Mouse (Mus musculus): ENCODE data around the gene Rtf2. TPM values are rescaled to one million over a fixed set of nuclear protein-coding genes. Genes with fewer than 3 reads are reported as not detected.

The Rtf2 gene
- polyA plus RNA-seq, 1 experiment from 2014 or later = 76.4 TPM

DNA sequence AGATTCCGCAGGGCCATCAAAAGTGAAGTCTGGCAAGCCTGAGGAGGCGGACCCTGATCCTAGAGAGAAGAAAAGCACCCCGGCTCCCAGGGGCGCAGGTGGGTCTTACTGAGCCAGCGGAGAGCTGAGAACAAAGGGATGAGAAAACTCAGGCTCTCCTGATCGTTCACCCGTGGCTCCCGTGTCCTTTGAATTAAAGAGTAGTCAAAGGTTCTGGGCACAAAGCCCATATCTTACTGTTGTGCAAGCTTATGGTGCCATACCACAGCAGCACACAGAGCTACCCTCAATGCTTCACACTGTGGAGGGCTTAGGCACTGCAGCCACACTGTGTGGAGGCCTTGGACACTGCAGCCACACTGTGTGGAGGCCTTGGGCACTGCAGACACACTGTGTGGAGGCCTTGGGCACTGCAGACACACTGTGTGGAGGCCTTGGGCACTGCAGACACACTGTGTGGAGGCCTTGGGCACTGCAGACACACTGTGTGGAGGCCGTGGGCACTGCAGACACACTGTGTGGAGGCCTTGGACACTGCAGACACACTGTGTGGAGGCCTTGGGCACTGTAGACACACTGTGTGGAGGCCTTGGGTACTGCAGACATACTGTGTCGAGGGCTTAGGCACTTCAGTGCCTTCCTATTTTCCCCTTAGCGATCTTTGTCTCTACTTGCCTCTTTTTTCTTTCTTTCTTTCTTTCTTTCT, 26.2 kb downstream of the Rtf2 start:
- ATAC-seq (peak; percentile 65), DNase-seq (ENCODE audit: low read depth, low spot score) (peak; percentile 67)
- POLR2A ChIA-PET = no interaction called here
- H3K27me3 ChIP-seq = no peaks in the 10 kb centered on the region
- in situ Hi-C loops (cut with MboI; ENCODE audit: low pct_unique_long_range_greater_than_20kb) = no loop called here
- CTCF ChIA-PET = interaction anchor here (1.1 to 1.5 kb wide), 3 partner anchors 9 to 13 kb away, joined by 3 to 4 read pairs (median 3); no protein-coding TSS in a partner anchor
- no peak for TF ChIP-seq CTCF (IDR thresholded peaks at IDR 0.05)

GRCm38 (mm10) chr2:172467206-172467605, 26.9 kb downstream of the Rtf2 start:
- POLR2A ChIA-PET = no interaction called here
- ATAC-seq (peak; percentile 75), DNase-seq (ENCODE audit: low read depth, low spot score) (peak; percentile 47)
- CTCF ChIA-PET = interaction anchor here (1.5 kb wide), 1 partner anchor 11 kb away, joined by 4 read pairs; no protein-coding TSS in a partner anchor
- TF ChIP-seq CTCF (IDR thresholded peaks at IDR 0.05) = no peak
- in situ Hi-C loops (cut with MboI; ENCODE audit: low pct_unique_long_range_greater_than_20kb) = no loop called here
- no peaks in the 10 kb centered on the region for H3K27me3 ChIP-seq

DNA sequence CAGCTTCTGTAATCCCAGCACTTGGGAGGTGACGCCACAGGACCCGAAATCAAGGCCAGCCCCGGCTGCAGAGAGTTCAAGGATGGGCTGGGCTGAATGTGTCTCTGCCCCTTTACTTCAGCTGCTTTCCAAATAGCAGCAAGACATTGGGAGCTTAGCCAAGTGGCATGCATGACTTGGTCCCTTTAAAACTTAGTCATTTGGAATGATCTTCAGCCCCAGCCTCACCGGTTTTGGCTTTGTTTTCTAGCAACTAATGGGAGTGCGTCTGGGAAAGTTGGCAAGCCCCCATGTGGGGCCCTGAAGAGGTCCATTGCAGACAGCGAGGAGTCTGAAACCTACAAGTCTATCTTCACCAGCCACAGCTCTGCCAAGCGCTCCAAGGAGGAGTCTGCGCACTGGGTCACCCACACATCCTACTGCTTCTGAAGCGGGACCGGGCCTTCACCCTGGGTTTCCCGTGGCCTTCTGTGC, 28.0 kb downstream of the Rtf2 start:
- ATAC-seq (peak; percentile 67), DNase-seq (ENCODE audit: low read depth, low spot score) (peak; percentile 89)
- ChIA-PET POLR2A (no interaction called here), CTCF (no interaction called here)
- in situ Hi-C loops (cut with MboI; ENCODE audit: low pct_unique_long_range_greater_than_20kb) = no loop called here
- H3K27me3 ChIP-seq = no peaks in the 10 kb centered on the region
- no peak for TF ChIP-seq CTCF (IDR thresholded peaks at IDR 0.05)

DNA sequence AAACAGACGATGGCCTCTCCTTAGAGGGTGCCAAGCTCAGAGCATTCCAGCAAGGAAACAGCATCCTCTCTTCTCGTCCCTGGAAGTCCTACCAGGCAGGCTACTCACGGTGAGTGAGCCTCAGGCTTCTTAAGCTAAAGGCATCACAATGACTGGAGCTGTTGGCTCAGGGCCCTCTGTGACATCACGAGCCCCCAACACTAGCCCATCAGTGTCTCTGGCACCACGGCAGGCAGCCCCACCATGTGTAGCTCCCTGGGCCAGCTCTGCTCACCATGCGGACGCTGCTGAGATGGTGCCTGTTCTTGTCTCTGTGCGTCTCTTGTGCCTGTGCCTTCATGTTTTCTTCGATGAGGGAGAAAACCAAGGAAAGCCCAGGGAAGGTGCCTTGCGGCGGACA, 32.0 kb downstream of the Rtf2 start, which contains the start of gene Fam209:
Gene Fam209, plus strand, starts transcription at position 203 of the 400 bp plus-strand sequence.
- ChIA-PET POLR2A (no interaction called here), CTCF (no interaction called here)
- no peak for ATAC-seq
- H3K27me3 ChIP-seq = no peaks in the 10 kb centered on the region
- in situ Hi-C loops (cut with MboI; ENCODE audit: low pct_unique_long_range_greater_than_20kb) = no loop called here
- DNase-seq (ENCODE audit: low read depth, low spot score) = no peak
- no peak for TF ChIP-seq CTCF (IDR thresholded peaks at IDR 0.05)

DNA sequence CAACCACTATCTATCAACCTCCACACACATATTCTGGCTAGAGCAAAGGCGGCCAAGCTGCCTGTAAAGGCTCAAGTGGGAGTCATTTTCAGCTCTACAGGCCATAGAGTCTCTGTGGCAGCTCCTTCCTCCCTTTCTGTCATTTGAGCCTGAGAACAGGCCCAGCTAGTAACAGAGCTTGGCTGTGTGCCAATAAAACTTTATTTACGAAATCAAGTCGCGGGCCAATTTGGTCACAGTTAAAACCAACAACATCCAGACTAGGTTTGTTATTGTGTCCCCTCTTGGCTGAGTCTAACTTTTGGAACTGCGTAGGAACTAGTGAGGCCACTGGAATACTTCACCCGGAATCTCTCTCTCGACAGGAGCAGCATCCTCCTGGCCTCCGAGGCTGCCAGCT, 33.2 kb downstream of the Rtf2 start:
- DNase-seq (ENCODE audit: low read depth, low spot score) (no peak), ATAC-seq (no peak)
- ChIA-PET POLR2A (no interaction called here), CTCF (interaction anchor here (0.9 kb wide), 1 partner anchor 14 kb away, joined by 3 read pairs; no protein-coding TSS in a partner anchor)
- in situ Hi-C loops (cut with MboI; ENCODE audit: low pct_unique_long_range_greater_than_20kb) = no loop called here
- no peak for TF ChIP-seq CTCF (IDR thresholded peaks at IDR 0.05)
- H3K27me3 ChIP-seq = no peaks in the 10 kb centered on the region

- in situ Hi-C loops (cut with MboI; ENCODE audit: low pct_unique_long_range_greater_than_20kb) = loop anchor here (5.0 to 25.0 kb wide), 3 partner anchors 302 to 612 kb away; no protein-coding TSS in a partner anchor
- no peak for TF ChIP-seq CTCF (IDR thresholded peaks at IDR 0.05)
- CTCF ChIA-PET = interaction anchor here (0.8 to 1.5 kb wide), 3 partner anchors 9 to 283 kb away, joined by 3 to 4 read pairs (median 3); no protein-coding TSS in a partner anchor
- DNase-seq (ENCODE audit: low read depth, low spot score) = no peak
- POLR2A ChIA-PET = no interaction called here
- H3K27me3 ChIP-seq = no peaks in the 10 kb centered on the region
- ATAC-seq = no peak
Measured at GRCm38 (mm10) chr2:172474970-172475369, 34.6 kb downstream of the Rtf2 start.

- no peak for TF ChIP-seq CTCF (IDR thresholded peaks at IDR 0.05)
- CTCF ChIA-PET = interaction anchor here (0.7 to 1.4 kb wide), 3 partner anchors 34 to 281 kb away, joined by 3 to 5 read pairs (median 3); no protein-coding TSS in a partner anchor
- no peaks in the 10 kb centered on the region for H3K27me3 ChIP-seq
- POLR2A ChIA-PET = no interaction called here
- in situ Hi-C loops (cut with MboI; ENCODE audit: low pct_unique_long_range_greater_than_20kb) = loop anchor here (5.0 to 25.0 kb wide), 3 partner anchors 301 to 611 kb away; no protein-coding TSS in a partner anchor
- ATAC-seq = peak; percentile 66
- DNase-seq (ENCODE audit: low read depth, low spot score) = no peak
Measured at GRCm38 (mm10) chr2:172476707-172477260, 36.4 kb downstream of the Rtf2 start.

DNA sequence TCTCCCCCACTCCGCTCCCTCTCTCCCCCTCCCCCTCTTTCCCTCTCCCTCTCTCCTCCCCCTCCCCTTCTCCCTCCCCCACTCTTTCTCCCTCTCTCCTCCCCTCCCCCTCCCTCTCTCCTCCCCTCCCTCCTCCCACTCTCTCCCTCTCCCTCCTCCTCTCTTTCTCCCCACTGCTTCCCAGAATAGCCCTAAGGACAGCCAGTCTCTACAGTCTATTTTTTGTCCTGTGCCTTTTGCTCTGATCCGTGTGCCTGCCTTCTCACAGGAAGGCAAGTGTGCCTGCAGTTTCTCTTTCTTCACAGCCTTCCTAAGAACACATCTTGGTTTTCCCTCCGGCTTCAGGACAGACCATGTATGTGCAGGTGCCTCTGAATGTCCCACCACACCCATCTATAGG, 37.0 kb downstream of the Rtf2 start:
- DNase-seq (ENCODE audit: low read depth, low spot score) (no peak), ATAC-seq (no peak)
- no peaks in the 10 kb centered on the region for H3K27me3 ChIP-seq
- ChIA-PET POLR2A (no interaction called here), CTCF (interaction anchor here (1.2 to 1.6 kb wide), 3 partner anchors 25 to 300 kb away, joined by 3 to 5 read pairs (median 4); no protein-coding TSS in a partner anchor)
- TF ChIP-seq CTCF (IDR thresholded peaks at IDR 0.05) = no peak
- in situ Hi-C loops (cut with MboI; ENCODE audit: low pct_unique_long_range_greater_than_20kb) = loop anchor here (5.0 to 25.0 kb wide), 3 partner anchors 300 to 610 kb away; no protein-coding TSS in a partner anchor

DNA sequence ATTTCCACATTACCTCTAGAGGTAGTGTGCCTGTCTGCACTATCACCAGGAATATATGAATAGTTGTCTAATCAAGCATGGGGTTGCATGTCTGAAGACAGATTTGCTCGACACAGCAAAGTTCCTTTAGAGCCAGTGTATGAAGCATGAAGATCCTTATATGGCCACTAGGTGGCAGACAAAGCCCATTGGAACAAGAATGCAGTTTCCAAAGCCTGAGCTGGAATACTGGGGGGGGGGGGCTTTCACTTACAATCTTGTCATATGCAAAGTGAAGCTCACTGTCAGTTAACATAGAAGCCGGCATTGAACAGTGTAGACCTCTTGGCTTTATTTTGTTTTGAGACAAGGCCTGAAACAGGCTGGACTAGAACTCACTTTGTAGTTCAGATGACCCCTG, 37.5 kb downstream of the Rtf2 start:
- ATAC-seq = peak; percentile 68
- H3K27me3 ChIP-seq = no peaks in the 10 kb centered on the region
- DNase-seq (ENCODE audit: low read depth, low spot score) = no peak
- peak; percentile 73 for TF ChIP-seq CTCF (IDR thresholded peaks at IDR 0.05)
- CTCF ChIA-PET = interaction anchor here (0.6 to 1.6 kb wide), 8 partner anchors 11 to 612 kb away, joined by 3 to 5 read pairs (median 3); no protein-coding TSS in a partner anchor
- POLR2A ChIA-PET = no interaction called here
- in situ Hi-C loops (cut with MboI; ENCODE audit: low pct_unique_long_range_greater_than_20kb) = loop anchor here (5.0 to 25.0 kb wide), 3 partner anchors 299 to 609 kb away; no protein-coding TSS in a partner anchor

- POLR2A ChIA-PET = no interaction called here
- in situ Hi-C loops (cut with MboI; ENCODE audit: low pct_unique_long_range_greater_than_20kb) = loop anchor here (10.0 to 25.0 kb wide), 2 partner anchors 275 to 607 kb away; no protein-coding TSS in a partner anchor
Measured at GRCm38 (mm10) chr2:172480296-172480695, 39.9 kb downstream of the Rtf2 start.

More at GRCm38 (mm10) chr2:172480296-172480695, 39.9 kb downstream of the Rtf2 start:
- CTCF ChIA-PET = no interaction called here
- no peaks in the 10 kb centered on the region for H3K27me3 ChIP-seq
- DNase-seq (ENCODE audit: low read depth, low spot score) (no peak), ATAC-seq (no peak)
- no peak for TF ChIP-seq CTCF (IDR thresholded peaks at IDR 0.05)

Data from Patski (cell line).